Mouse (Mus musculus): ENCODE results near the gene Arhgef12. TPM values are rescaled to one million over a fixed set of nuclear protein-coding genes. Genes with fewer than 3 reads are reported as not detected.
"Not testable (repeated sequence)": the region's sequence is repeated elsewhere in the genome, so short reads cannot be mapped to it uniquely, and the experiment has no call there.

The Arhgef12 gene
- polyA plus RNA-seq, 1 experiment: not detected

GRCm38 (mm10) chr9:42987988-42988387 lies 119.1 kb downstream of the Arhgef12 start:
- 62% methylated on average over 4 of the region's 4 CpGs for WGBS
- TF ChIP-seq CTCF (IDR thresholded peaks at IDR 0.05; ENCODE audit: insufficient read depth, low read depth, low read length) (no peak), POLR2A (IDR thresholded peaks at IDR 0.05; ENCODE audit: insufficient read depth, low read depth, low read length) (no peak)
- no peaks in the 10 kb centered on the region for H3K4me1 ChIP-seq (ENCODE audit: control insufficient read depth, insufficient read depth, low read length)
- no peak overlapping the region for H3K27ac ChIP-seq (ENCODE audit: insufficient read depth, low read depth, low read length)
- H3K4me3 ChIP-seq (ENCODE audit: insufficient read depth, low read depth, low read length): no peak overlapping the region

GRCm38 (mm10) chr9:42968894-42969521 lies 138.0 kb downstream of the Arhgef12 start:
- Histone ChIP-seq H3K4me3 (ENCODE audit: insufficient read depth, low read depth, low read length) (no peak overlapping the region), H3K4me1 (ENCODE audit: control insufficient read depth, insufficient read depth, low read length) (peaks cover 8% of the 10 kb centered on the region), H3K27ac (ENCODE audit: insufficient read depth, low read depth, low read length) (no peak overlapping the region)
- TF ChIP-seq CTCF (IDR thresholded peaks at IDR 0.05; ENCODE audit: insufficient read depth, low read depth, low read length) (no peak), POLR2A (IDR thresholded peaks at IDR 0.05; ENCODE audit: insufficient read depth, low read depth, low read length) (no peak)
- WGBS: 67% methylated on average over 11 of the region's 11 CpGs

GRCm38 (mm10) chr9:42967731-42968130 lies 139.3 kb downstream of the Arhgef12 start:
- peaks cover 8% of the 10 kb centered on the region for H3K4me1 ChIP-seq (ENCODE audit: control insufficient read depth, insufficient read depth, low read length)
- no peak overlapping the region for H3K27ac ChIP-seq (ENCODE audit: insufficient read depth, low read depth, low read length)
- WGBS: 73% methylated on average over 9 of the region's 9 CpGs
- H3K4me3 ChIP-seq (ENCODE audit: insufficient read depth, low read depth, low read length): no peak overlapping the region
- TF ChIP-seq POLR2A (IDR thresholded peaks at IDR 0.05; ENCODE audit: insufficient read depth, low read depth, low read length) (no peak), CTCF (IDR thresholded peaks at IDR 0.05; ENCODE audit: insufficient read depth, low read depth, low read length) (no peak)

GRCm38 (mm10) chr9:42964809-42965208 lies 142.2 kb downstream of the Arhgef12 start:
- H3K4me1 ChIP-seq (ENCODE audit: control insufficient read depth, insufficient read depth, low read length); H3K4me3 ChIP-seq (ENCODE audit: insufficient read depth, low read depth, low read length); H3K27ac ChIP-seq (ENCODE audit: insufficient read depth, low read depth, low read length): not testable (repeated sequence)
- WGBS: 68% methylated on average over 3 of the region's 3 CpGs

GRCm38 (mm10) chr9:42964366-42964765 lies 142.7 kb downstream of the Arhgef12 start:
- WGBS: 21% methylated on average over 12 of the region's 12 CpGs
- Histone ChIP-seq H3K4me3 (ENCODE audit: insufficient read depth, low read depth, low read length) (no peak overlapping the region), H3K4me1 (ENCODE audit: control insufficient read depth, insufficient read depth, low read length) (peaks cover 8% of the 10 kb centered on the region), H3K27ac (ENCODE audit: insufficient read depth, low read depth, low read length) (no peak overlapping the region)
- no peak for TF ChIP-seq CTCF (IDR thresholded peaks at IDR 0.05; ENCODE audit: insufficient read depth, low read depth, low read length)
- no peak for TF ChIP-seq POLR2A (IDR thresholded peaks at IDR 0.05; ENCODE audit: insufficient read depth, low read depth, low read length)

- Histone ChIP-seq H3K4me3 (ENCODE audit: insufficient read depth, low read depth, low read length) (no peak overlapping the region), H3K27ac (ENCODE audit: insufficient read depth, low read depth, low read length) (no peak overlapping the region), H3K4me1 (ENCODE audit: control insufficient read depth, insufficient read depth, low read length) (peaks cover 6% of the 10 kb centered on the region)
- 88% methylated on average over 6 of the region's 6 CpGs for WGBS
- TF ChIP-seq CTCF (IDR thresholded peaks at IDR 0.05; ENCODE audit: insufficient read depth, low read depth, low read length) (no peak), POLR2A (IDR thresholded peaks at IDR 0.05; ENCODE audit: insufficient read depth, low read depth, low read length) (no peak)
Observed at GRCm38 (mm10) chr9:42962506-42962905, 144.5 kb downstream of the Arhgef12 start.

GRCm38 (mm10) chr9:42958401-42958800 lies 148.6 kb downstream of the Arhgef12 start:
- TF ChIP-seq CTCF (IDR thresholded peaks at IDR 0.05; ENCODE audit: insufficient read depth, low read depth, low read length): no peak
- no peak for TF ChIP-seq POLR2A (IDR thresholded peaks at IDR 0.05; ENCODE audit: insufficient read depth, low read depth, low read length)
- H3K4me1 ChIP-seq (ENCODE audit: control insufficient read depth, insufficient read depth, low read length): peaks cover 5% of the 10 kb centered on the region; the same call in 1 of the 2 replicates
- H3K4me3 ChIP-seq (ENCODE audit: insufficient read depth, low read depth, low read length): no peak overlapping the region
- 54% methylated on average over 7 of the region's 7 CpGs for WGBS
- H3K27ac ChIP-seq (ENCODE audit: insufficient read depth, low read depth, low read length): no peak overlapping the region

GRCm38 (mm10) chr9:42948381-42948780 lies 158.7 kb downstream of the Arhgef12 start:
- H3K27ac ChIP-seq (ENCODE audit: insufficient read depth, low read depth, low read length): no peak overlapping the region
- H3K4me1 ChIP-seq (ENCODE audit: control insufficient read depth, insufficient read depth, low read length): peaks cover 7% of the 10 kb centered on the region
- no peak overlapping the region for H3K4me3 ChIP-seq (ENCODE audit: insufficient read depth, low read depth, low read length)
- WGBS: 85% methylated on average over 1 of the region's 1 CpGs
- TF ChIP-seq CTCF (IDR thresholded peaks at IDR 0.05; ENCODE audit: insufficient read depth, low read depth, low read length) (no peak), POLR2A (IDR thresholded peaks at IDR 0.05; ENCODE audit: insufficient read depth, low read depth, low read length) (no peak)

- TF ChIP-seq POLR2A (IDR thresholded peaks at IDR 0.05; ENCODE audit: insufficient read depth, low read depth, low read length): no peak
- TF ChIP-seq CTCF (IDR thresholded peaks at IDR 0.05; ENCODE audit: insufficient read depth, low read depth, low read length): no peak
- H3K4me1 ChIP-seq (ENCODE audit: control insufficient read depth, insufficient read depth, low read length): peaks cover 10% of the 10 kb centered on the region
- WGBS: 84% methylated on average over 7 of the region's 7 CpGs
- H3K4me3 ChIP-seq (ENCODE audit: insufficient read depth, low read depth, low read length): no peak overlapping the region
- H3K27ac ChIP-seq (ENCODE audit: insufficient read depth, low read depth, low read length): no peak overlapping the region
Observed at GRCm38 (mm10) chr9:42945174-42945573, 161.9 kb downstream of the Arhgef12 start.
